Mouse (Mus musculus): Measurements from ENCODE around the gene Cd81. TPM values are rescaled to one million over a fixed set of nuclear protein-coding genes. Genes with fewer than 3 reads are reported as not detected.

Cd81 gene
- total and polyA plus RNA-seq, 3 experiments: 693 to 3,201 (median 716) TPM

DNA sequence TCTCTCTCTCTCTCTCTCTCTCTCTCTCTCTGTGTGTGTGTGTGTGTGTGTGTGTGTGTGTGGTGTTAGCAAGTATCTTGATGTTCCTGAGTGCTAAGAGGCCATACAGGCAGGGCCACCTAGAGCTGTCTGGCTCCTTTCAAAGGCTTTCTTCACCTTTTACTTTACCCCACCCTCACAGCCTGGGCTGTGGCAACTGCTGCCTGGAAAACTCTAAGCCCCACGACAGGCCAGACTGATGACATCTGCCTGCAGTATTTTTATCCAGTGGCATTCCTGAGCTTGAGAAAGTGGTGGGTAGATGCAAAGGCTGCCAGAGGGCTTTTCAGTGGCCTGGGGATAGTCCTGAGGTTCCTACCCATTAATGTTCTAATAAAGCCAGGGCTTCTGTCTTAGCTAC lies 59.9 kb downstream of the Cd81 start:
- no peak for DNase-seq

DNA sequence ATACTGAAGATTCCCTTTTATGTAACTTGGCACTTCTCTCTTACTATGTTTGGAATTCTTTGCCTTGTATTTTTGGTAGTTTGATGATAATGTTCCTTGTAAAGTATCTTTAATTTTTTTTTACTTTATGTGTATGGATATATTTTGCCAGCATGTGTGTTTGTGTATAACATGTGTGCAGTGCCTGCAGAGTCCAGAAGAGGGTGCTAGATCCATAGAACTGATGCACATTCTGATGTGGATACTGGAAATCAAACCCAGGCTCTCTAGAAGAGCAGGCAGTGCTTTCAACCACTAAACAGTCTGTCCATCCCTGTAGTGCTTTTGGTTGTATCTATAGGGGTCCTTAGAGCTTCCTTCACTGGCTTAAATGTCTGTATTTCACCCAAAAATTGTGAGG lies 62.2 kb downstream of the Cd81 start:
- DNase-seq: no peak

DNA sequence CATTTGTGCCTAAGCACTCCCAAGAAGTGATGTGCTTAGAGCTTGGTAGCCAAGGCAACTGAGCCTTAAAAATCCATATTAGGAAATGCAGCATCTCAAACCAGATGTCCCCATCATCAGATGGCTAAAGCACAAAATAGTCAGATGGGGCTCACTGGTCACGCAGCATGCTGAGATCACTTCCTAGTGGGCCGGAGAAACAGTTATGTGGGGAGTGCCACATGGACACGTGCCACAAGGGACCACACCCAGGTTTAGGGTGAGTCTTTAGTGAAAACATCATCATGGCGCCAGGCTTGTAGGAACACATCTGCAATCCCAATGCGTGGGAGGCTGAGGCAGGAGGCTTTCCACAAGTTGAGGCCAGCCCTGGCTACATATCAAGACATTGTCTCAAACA lies 64.0 kb downstream of the Cd81 start:
- DNase-seq: no peak

Other genes starting within 250 kb of the Cd81 start
- 1,000 to 10,000 TPM in 1 of 2 experiments, 100 to 1,000 TPM in 1; 531 to 1,365 TPM for gene Th, start 121.6 kb upstream of the Cd81 start, total RNA-seq (2021)
- gene Th, start 121.6 kb upstream of the Cd81 start, polyA plus RNA-seq (2012; rRNA removed): 447 and 488 TPM in 2 replicates
- under 1 TPM; 0.17 to 0.35 TPM for gene Ascl2, start 83.5 kb upstream of the Cd81 start, total RNA-seq (2021)
- 1.9 and 3.8 TPM in 2 replicates for gene Ascl2, start 83.5 kb upstream of the Cd81 start, polyA plus RNA-seq (2012; rRNA removed)
- gene Tspan32, start 47.7 kb upstream of the Cd81 start, total RNA-seq (2021): under 1 TPM; 0.49 to 0.62 TPM
- 0.83 and 1.4 TPM in 2 replicates for gene Tspan32, start 47.7 kb upstream of the Cd81 start, polyA plus RNA-seq (2012; rRNA removed)
- gene Tssc4, start 16.5 kb downstream of the Cd81 start, total RNA-seq (2021): 10 to 100 TPM; 23.3 to 30.9 TPM
- 120 and 142 TPM in 2 replicates for gene Tssc4, start 16.5 kb downstream of the Cd81 start, polyA plus RNA-seq (2012; rRNA removed)
- under 1 TPM; 0.23 to 0.24 TPM for gene Trpm5, start 41.9 kb downstream of the Cd81 start, total RNA-seq (2021)
- gene Trpm5, start 41.9 kb downstream of the Cd81 start, polyA plus RNA-seq (2012; rRNA removed): 0.40 and 0.48 TPM in 2 replicates
- 1 to 10 TPM; 1.9 to 4.1 TPM for gene Kcnq1, start 53.6 kb downstream of the Cd81 start, total RNA-seq (2021)
- gene Kcnq1, start 53.6 kb downstream of the Cd81 start, polyA plus RNA-seq (2012; rRNA removed): 14.2 and 17.2 TPM in 2 replicates

Measured in adrenal gland, adult 2 months (tissue).